Mouse (Mus musculus) mesoderm, embryonic 11.5 days (tissue): ENCODE measurements at regions not wholly inside any gene's neighbourhood (a gene's known extent, or its start where the extent isn't known, plus 50 kb on each side); places are given as distances from the start of the nearest gene placed in this dataset.
A peak's percentile ranks its signal among the peaks of the same experiment; 100 is the strongest.

Source experiments
- DNase-seq: peaks from one replicate; pipeline ENCODE4 v3.0.0-alpha.2; 2012; ENCODE audit warnings: low read depth, low spot score

GRCm38 (mm10) chrX:70089154-70089801 lies 144.2 kb downstream of the 1700020N15Rik start:
- DNase-seq = peak; percentile 55

DNA sequence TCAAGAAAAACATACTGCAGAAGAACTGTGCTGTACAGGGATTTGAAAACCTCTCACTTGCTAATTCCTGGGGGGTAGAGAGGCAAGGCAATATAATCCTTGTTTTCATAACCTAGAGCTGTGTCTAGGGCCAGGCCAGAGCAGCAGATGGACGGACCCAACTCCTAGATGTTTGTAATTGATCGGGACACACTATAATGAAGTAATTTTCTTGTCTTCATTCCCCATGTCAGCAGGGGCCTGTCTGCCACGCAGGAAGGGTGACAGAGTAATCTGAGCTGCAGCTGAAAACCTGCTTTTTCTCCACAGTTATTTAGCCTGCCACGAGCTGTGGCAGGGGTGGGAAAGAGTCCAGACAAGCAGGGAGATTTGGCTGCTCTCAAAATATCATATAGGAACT lies 149.2 kb downstream of the 1700020N15Rik start:
- no peak for DNase-seq

DNA sequence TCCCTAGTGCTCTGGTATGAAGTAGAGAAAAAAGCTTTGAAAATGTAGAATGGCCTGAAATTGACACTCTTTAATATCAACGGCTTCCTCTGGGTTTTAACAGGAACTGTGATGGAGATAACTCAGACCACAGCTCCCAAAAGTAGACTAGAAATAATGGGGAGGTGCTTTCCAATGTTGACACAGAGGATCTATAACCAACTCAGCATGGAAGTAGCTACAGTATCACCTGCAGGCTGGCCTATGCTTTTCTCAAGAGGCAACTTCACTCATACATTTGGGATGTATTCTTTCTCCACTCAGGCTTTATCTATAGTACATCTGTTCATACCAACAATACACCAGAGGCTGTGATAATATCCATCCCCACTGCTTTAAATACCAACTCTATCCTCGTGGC lies 154.5 kb downstream of the 1700020N15Rik start:
- no peak for DNase-seq
